Comparison of ENCODE assay signal across 13 mouse cellular contexts in the genomic region with DNA sequence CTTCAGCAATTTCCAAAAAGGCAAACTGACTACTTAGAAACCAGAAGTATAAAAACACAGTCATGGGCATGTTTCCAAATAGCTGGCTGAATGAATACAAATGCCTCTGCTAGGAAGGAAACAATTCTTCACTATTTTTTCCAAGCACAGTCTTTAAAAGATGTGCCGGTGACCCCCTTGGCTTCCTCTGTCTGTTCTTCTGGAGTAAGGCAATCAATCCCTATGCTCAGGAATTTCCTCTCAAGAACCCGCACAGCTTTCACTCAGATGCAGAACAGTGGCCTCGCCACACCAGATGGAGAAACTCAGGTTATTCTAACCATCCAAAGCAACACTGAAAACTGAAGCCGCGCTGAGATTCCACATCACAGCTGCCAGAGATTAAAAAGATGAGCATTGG.
DNase-seq lines count a peak whose midpoint lies in the region; ATAC-seq and TF ChIP-seq lines count a peak whose summit lies in the region.
"Had no signal": no experiment of that assay in that cellular context is flagged by ENCODE, and none has a peak within 500 bp of the region (broad histone marks: within the 10 kb centered on the region; RNA-seq: fewer than 3 reads in every experiment).

No protein-coding gene starts in this region.

- no peaks in the 10 kb centered on the region for H3K9me3 ChIP-seq in intestine, embryonic 14.5 days (ENCODE audit: control insufficient read depth, low read length)
- no peaks in the 10 kb centered on the region for H3K9me3 ChIP-seq in intestine, embryonic 15.5 days
- H3K9me3 ChIP-seq in kidney, embryonic 15.5 days (replicated peaks) = no peaks in the 10 kb centered on the region

- H3K4me3 ChIP-seq in intestine, embryonic 14.5 days (ENCODE audit: low read depth, low read length) = no peak overlapping the region
- H3K4me3 ChIP-seq in intestine, embryonic 15.5 days (replicated peaks) = no peak overlapping the region
- no peak overlapping the region for H3K4me3 ChIP-seq in kidney, embryonic 15.5 days (replicated peaks)
- no peak overlapping the region for H3K4me3 ChIP-seq in thymus, adult 2 months (ENCODE audit: control insufficient read depth, insufficient read depth, low read length)

- H3K27me3 ChIP-seq in intestine, embryonic 14.5 days (replicated peaks; ENCODE audit: control insufficient read depth, insufficient read depth, low read length) = no peaks in the 10 kb centered on the region
- H3K27me3 ChIP-seq in intestine, embryonic 15.5 days (replicated peaks) = no peaks in the 10 kb centered on the region
- no peaks in the 10 kb centered on the region for H3K27me3 ChIP-seq in kidney, embryonic 15.5 days
- no peaks in the 10 kb centered on the region for H3K27me3 ChIP-seq in thymus, adult 2 months (ENCODE audit: control insufficient read depth, insufficient read depth, low read length)

- no peak overlapping the region for H3K9ac ChIP-seq in intestine, embryonic 14.5 days (ENCODE audit: low read length)
- H3K9ac ChIP-seq in intestine, embryonic 15.5 days = no peak overlapping the region
- H3K9ac ChIP-seq in kidney, embryonic 15.5 days = no peak overlapping the region
- H3K9ac ChIP-seq: liver, embryonic 14.5 days had no signal

- H3K27ac ChIP-seq in intestine, embryonic 14.5 days (ENCODE audit: low read depth) = no peak overlapping the region
- no peak overlapping the region for H3K27ac ChIP-seq in intestine, embryonic 15.5 days
- H3K27ac ChIP-seq in kidney, embryonic 15.5 days = no peak overlapping the region
- H3K27ac ChIP-seq in thymus, adult 2 months (ENCODE audit: control insufficient read depth, insufficient read depth, low read length) = no peak overlapping the region
- H3K27ac ChIP-seq: liver, embryonic 14.5 days; macrophage had no signal

- no peak overlapping the region for H3K4me2 ChIP-seq in intestine, embryonic 14.5 days (ENCODE audit: low read length)
- no peak overlapping the region for H3K4me2 ChIP-seq in intestine, embryonic 15.5 days (replicated peaks)
- H3K4me2 ChIP-seq in kidney, embryonic 15.5 days = no peak overlapping the region

- H3K4me1 ChIP-seq in intestine, embryonic 14.5 days (replicated peaks; ENCODE audit: control insufficient read depth, insufficient read depth, low read length) = no peaks in the 10 kb centered on the region; the same call in 1 of the 2 replicates
- H3K4me1 ChIP-seq in intestine, embryonic 15.5 days (replicated peaks) = no peaks in the 10 kb centered on the region
- H3K4me1 ChIP-seq in kidney, embryonic 15.5 days = no peaks in the 10 kb centered on the region
- no peaks in the 10 kb centered on the region for H3K4me1 ChIP-seq in thymus, adult 2 months (replicated peaks; ENCODE audit: control insufficient read depth, insufficient read depth, low read length)

- ATAC-seq in intestine, embryonic 14.5 days (replicated peaks; ENCODE audit: low FRiP score, low TSS enrichment, low read depth) = no peak
- ATAC-seq in intestine, embryonic 15.5 days = no peak
- ATAC-seq in kidney, embryonic 15.5 days (replicated peaks; ENCODE audit: low FRiP score) = 0 out of 2 replicates have a peak, but pooled peaks have one; percentile 40
- ATAC-seq: inflammation-experienced regulatory T-cells, adult 6 months had no signal

- H3K36me3 ChIP-seq in intestine, embryonic 14.5 days (ENCODE audit: control insufficient read depth, insufficient read depth, low read length) = no peaks in the 10 kb centered on the region
- no peaks in the 10 kb centered on the region for H3K36me3 ChIP-seq in intestine, embryonic 15.5 days
- H3K36me3 ChIP-seq in kidney, embryonic 15.5 days = no peaks in the 10 kb centered on the region
- H3K36me3 ChIP-seq in thymus, adult 2 months (ENCODE audit: control insufficient read depth, insufficient read depth, low read length) = no peaks in the 10 kb centered on the region

- 24% methylated on average over 5 of the region's 5 CpGs for WGBS in intestine, embryonic 14.5 days
- WGBS in intestine, embryonic 15.5 days = 36% methylated on average over 5 of the region's 5 CpGs
- WGBS in kidney, embryonic 15.5 days = 34% methylated on average over 5 of the region's 5 CpGs
- 62% methylated on average over 5 of the region's 5 CpGs for WGBS in thymus, adult 2 months

- peak; percentile 18 for DNase-seq in embryo, embryonic 10.5 days (ENCODE audit: low spot score)
- no peak for DNase-seq in embryo, embryonic 10 days (ENCODE audit: low spot score)
- DNase-seq in intestine, embryonic 14.5 days (ENCODE audit: low spot score) = peak; percentile 62
- DNase-seq in NIH3T3 (ENCODE audit: low read depth) = peak; percentile 53
- no peak for DNase-seq in thymus, adult 2 months
- no peak for DNase-seq in right cerebral cortex, postnatal 10 days (ENCODE audit: low spot score in 2 of 2)
- DNase-seq: cerebellum, adult 8-10 months; spleen, adult 18-20 months had no signal

- TF ChIP-seq POLR2A in thymus, adult 2 months (IDR thresholded peaks at IDR 0.05; ENCODE audit: control insufficient read depth, extremely low read depth, insufficient read depth, low read length, poor library complexity) = no peak

- TF ChIP-seq CTCF in thymus, adult 2 months (IDR thresholded peaks at IDR 0.05; ENCODE audit: borderline replicate concordance, control insufficient read depth, extremely low read depth, insufficient read depth, low read length, poor library complexity) = no peak

Comparison
In these comparisons a context has a peak if more than half of its experiments do, and no peak if none do; other contexts are left out.
1. DNase-seq: peak in embryo, embryonic 10.5 days (single experiment), intestine, embryonic 14.5 days (single experiment) and NIH3T3 (single experiment); none in embryo, embryonic 10 days (single experiment), thymus, adult 2 months (single experiment) and right cerebral cortex, postnatal 10 days (0 of 2).